Mouse (Mus musculus) thymus, adult 2 months (tissue): ENCODE measurements around the gene Ripply1. TPM values are rescaled to one million over a fixed set of nuclear protein-coding genes. Genes with fewer than 3 reads are reported as not detected.

Experiments used
- DNase-seq: peaks from one replicate; pipeline ENCODE4 v3.0.0; 2021
- H3K27ac ChIP-seq: fragments of 200-500 bp; 2 replicates; pipeline ENCODE4 v1.5.1; 2012; ENCODE audit warnings: low read length, control low read depth; ENCODE audit not compliant: control insufficient read depth, insufficient read depth
- H3K27me3 ChIP-seq: fragments of 200-500 bp; 2 replicates; pipeline ENCODE4 v1.6.1; 2012; ENCODE audit warnings: mild to moderate bottlenecking, low read length, moderate library complexity, mixed read lengths; ENCODE audit not compliant: control insufficient read depth, insufficient read depth
- H3K36me3 ChIP-seq: fragments of 200-500 bp; 2 replicates; pipeline ENCODE4 v1.6.1; 2012; ENCODE audit warnings: mild to moderate bottlenecking, low read length, moderate library complexity; ENCODE audit not compliant: control insufficient read depth, insufficient read depth
- H3K4me1 ChIP-seq: fragments of 200-500 bp; replicated peaks from 2 replicates; pipeline ENCODE4 v1.6.1; 2012; ENCODE audit warnings: low read length; ENCODE audit not compliant: control insufficient read depth, insufficient read depth
- H3K4me3 ChIP-seq: fragments of 200-500 bp; 2 replicates; pipeline ENCODE4 v1.5.1; 2012; ENCODE audit warnings: mild to moderate bottlenecking, low read length, control low read depth, moderate library complexity; ENCODE audit not compliant: control insufficient read depth, insufficient read depth
- CTCF ChIP-seq: fragments of 200-500 bp; IDR thresholded peaks from 2 replicates; pipeline ENCODE4 v1.5.1; 2012; ENCODE audit warnings: mild to moderate bottlenecking, control low read depth, low read length, moderate library complexity, borderline replicate concordance; ENCODE audit not compliant: control insufficient read depth, poor library complexity, insufficient read depth; ENCODE audit errors: extremely low read depth
- POLR2A ChIP-seq: fragments of 200-500 bp; IDR thresholded peaks from 2 replicates; pipeline ENCODE4 v1.6.1; 2012; ENCODE audit warnings: mild to moderate bottlenecking, low read length, control low read depth, moderate library complexity; ENCODE audit not compliant: control insufficient read depth, poor library complexity, insufficient read depth; ENCODE audit errors: extremely low read depth
- WGBS: fragments of 180-500 bp; shearing (Covaris S2); methylation state at CpG from one replicate; pipeline ENCODE4 v1.1.7; 2018; 5-methylcytosine and 5-hydroxymethylcytosine counted together
- polyA plus RNA-seq: library from polyadenylated mRNA; depleted of rRNA; stranded (reverse); fragments of >200 nt; gene quantifications from 2 replicates; pipeline ENCODE4 v1.2.3, GENCODE M21; 2012

Gene Ripply1
- polyA plus RNA-seq, 1 experiment, result 0.22 TPM

GRCm38 (mm10) chrX:139803028-139803427, 20.9 kb upstream of the Ripply1 start:
- DNase-seq, result no peak
- 74% methylated on average over 2 of the region's 2 CpGs for WGBS
- Histone ChIP-seq H3K36me3 (no peaks in the 10 kb centered on the region), H3K4me1 (no peaks in the 10 kb centered on the region; the same call in 1 of the 2 replicates), H3K27ac (no peak overlapping the region), H3K27me3 (no peaks in the 10 kb centered on the region), H3K4me3 (no peak overlapping the region)
- no peak for TF ChIP-seq POLR2A
- TF ChIP-seq CTCF, result no peak

GRCm38 (mm10) chrX:139800406-139800878, 18.3 kb upstream of the Ripply1 start, which contains the start of gene Cldn2:
TSS of gene Cldn2 (plus strand) at chrX:139800828.
- no peak for DNase-seq
- H3K4me3 ChIP-seq, result no peak within 1 kb of the TSS
- H3K27ac ChIP-seq, result no peak within 1 kb of the TSS
- no peaks in the 10 kb centered on the region; the same call in none of the 2 replicates for H3K4me1 ChIP-seq
- TF ChIP-seq POLR2A (no peak), CTCF (no peak)
- H3K27me3 ChIP-seq, result no peaks in the 10 kb centered on the region
- WGBS, result 74% methylated on average over 8 of the region's 8 CpGs
- H3K36me3 ChIP-seq, result no peaks in the 10 kb centered on the region

GRCm38 (mm10) chrX:139799953-139800352, 17.8 kb upstream of the Ripply1 start:
- Histone ChIP-seq H3K4me3 (no peak overlapping the region), H3K27me3 (no peaks in the 10 kb centered on the region), H3K27ac (no peak overlapping the region), H3K36me3 (no peaks in the 10 kb centered on the region), H3K4me1 (no peaks in the 10 kb centered on the region; the same call in none of the 2 replicates)
- no peak for DNase-seq
- 98% methylated on average over 3 of the region's 3 CpGs for WGBS
- no peak for TF ChIP-seq CTCF
- no peak for TF ChIP-seq POLR2A

- no peaks in the 10 kb centered on the region for H3K36me3 ChIP-seq
- no peak overlapping the region for H3K4me3 ChIP-seq
- no peak overlapping the region for H3K27ac ChIP-seq
- no peaks in the 10 kb centered on the region; the same call in none of the 2 replicates for H3K4me1 ChIP-seq
- DNase-seq, result peak; percentile 2
- H3K27me3 ChIP-seq, result no peaks in the 10 kb centered on the region
- 10% methylated on average over 9 of the region's 9 CpGs for WGBS
- TF ChIP-seq CTCF (no peak), POLR2A (no peak)
Observed at GRCm38 (mm10) chrX:139797875-139798274, 15.7 kb upstream of the Ripply1 start.

GRCm38 (mm10) chrX:139796037-139796436, 13.9 kb upstream of the Ripply1 start:
- no peaks in the 10 kb centered on the region for H3K36me3 ChIP-seq
- no peaks in the 10 kb centered on the region; the same call in none of the 2 replicates for H3K4me1 ChIP-seq
- H3K4me3 ChIP-seq, result no peak overlapping the region
- H3K27ac ChIP-seq, result no peak overlapping the region
- no peak for DNase-seq
- WGBS, result 41% methylated on average over 6 of the region's 6 CpGs
- H3K27me3 ChIP-seq, result no peaks in the 10 kb centered on the region
- TF ChIP-seq POLR2A (no peak), CTCF (no peak)

- no peak for TF ChIP-seq POLR2A
- no peak for TF ChIP-seq CTCF
- H3K4me3 ChIP-seq, result no peak overlapping the region
- no peaks in the 10 kb centered on the region; the same call in none of the 2 replicates for H3K4me1 ChIP-seq
- no peak for DNase-seq
- whole genome bisulfite sequencing, result 94% methylated on average over 7 of the region's 7 CpGs
- H3K27ac ChIP-seq, result no peak overlapping the region
- no peaks in the 10 kb centered on the region for H3K36me3 ChIP-seq
- no peaks in the 10 kb centered on the region for H3K27me3 ChIP-seq
Observed at GRCm38 (mm10) chrX:139794072-139794845, 12.1 kb upstream of the Ripply1 start.
